Mouse (Mus musculus) myocyte (in vitro differentiated cells): ENCODE data around the gene Dgkg. TPM values are rescaled to one million over a fixed set of nuclear protein-coding genes. Genes with fewer than 3 reads are reported as not detected.

Experiments used
- H3K27me3 ChIP-seq: one replicate; pipeline ENCODE4 v1.6.1; 2011; ENCODE audit not compliant: control insufficient read depth, insufficient read depth, insufficient read length
- H3K36me3 ChIP-seq: one replicate; pipeline ENCODE4 v1.6.1; 2011; ENCODE audit not compliant: control insufficient read depth, insufficient read depth
- H3K4me2 ChIP-seq: one replicate; pipeline ENCODE4 v1.6.1; 2011; ENCODE audit warnings: low read depth, control low read depth
- H3K4me3 ChIP-seq: one replicate; pipeline ENCODE4 v1.5.1; 2011; ENCODE audit warnings: mild to moderate bottlenecking, control low read depth, moderate library complexity
- H3K79me2 ChIP-seq: one replicate; pipeline ENCODE4 v1.6.1; 2011; ENCODE audit not compliant: control insufficient read depth, insufficient read depth
- H3ac ChIP-seq: one replicate; pipeline ENCODE4 v1.6.1; 2011; ENCODE audit not compliant: control insufficient read depth, insufficient read length
- CEBPB ChIP-seq: IDR thresholded peaks from 2 replicates; pipeline ENCODE4 v1.6.1; 2011; ENCODE audit warnings: mild to moderate bottlenecking, moderate library complexity; ENCODE audit not compliant: poor library complexity, insufficient read depth, severe bottlenecking
- E2F4 ChIP-seq: IDR thresholded peaks from one replicate; pipeline ENCODE4 v1.6.1; 2011; ENCODE audit warnings: mild to moderate bottlenecking, control low read depth, moderate library complexity; ENCODE audit not compliant: insufficient read depth
- MAX ChIP-seq: IDR thresholded peaks from one replicate; pipeline ENCODE4 v1.6.1; 2011; ENCODE audit warnings: low read depth, mild to moderate bottlenecking, control low read depth
- MYOD1 ChIP-seq, 3 experiments: IDR thresholded peaks; one replicate each; pipeline ENCODE4 v1.6.1; 2011; ENCODE audit warnings: control low read depth in 2 of 3, low read depth in 2 of 3, mild to moderate bottlenecking in 2 of 3, moderate library complexity in 1 of 3; ENCODE audit not compliant: insufficient read length in 2 of 3, control insufficient read depth in 1 of 3
- MYOG ChIP-seq, 3 experiments: IDR thresholded peaks; one replicate each; pipeline ENCODE4 v1.6.1; 2011; ENCODE audit warnings: control low read depth in 2 of 3, low read depth in 2 of 3, mild to moderate bottlenecking in 2 of 3; ENCODE audit not compliant: insufficient read length in 2 of 3, control insufficient read depth in 1 of 3, insufficient read depth in 1 of 3
- POLR2A ChIP-seq: IDR thresholded peaks from one replicate; pipeline ENCODE4 v1.6.1; 2011; ENCODE audit warnings: low read depth, mild to moderate bottlenecking, control low read depth, moderate library complexity; ENCODE audit not compliant: insufficient read length
- POLR2AphosphoS2 ChIP-seq: IDR thresholded peaks from one replicate; pipeline ENCODE4 v1.6.1; 2011; ENCODE audit warnings: low read depth, control low read depth; ENCODE audit not compliant: insufficient read length
- REST ChIP-seq: IDR thresholded peaks from one replicate; pipeline ENCODE4 v1.6.1; 2011; ENCODE audit warnings: mild to moderate bottlenecking, control low read depth, moderate library complexity; ENCODE audit not compliant: insufficient read depth, insufficient read length
- SRF ChIP-seq: IDR thresholded peaks from one replicate; pipeline ENCODE4 v1.6.1; 2011; ENCODE audit warnings: low read depth; ENCODE audit not compliant: control insufficient read depth, insufficient read length
- TCF12 ChIP-seq: IDR thresholded peaks from one replicate; pipeline ENCODE4 v1.6.1; 2011; ENCODE audit warnings: mild to moderate bottlenecking, control low read depth; ENCODE audit not compliant: poor library complexity, insufficient read depth, severe bottlenecking
- TCF3 ChIP-seq: IDR thresholded peaks from one replicate; pipeline ENCODE4 v1.6.1; 2011; ENCODE audit warnings: low read depth, control low read depth; ENCODE audit not compliant: insufficient read length
- USF1 ChIP-seq: IDR thresholded peaks from one replicate; pipeline ENCODE4 v1.6.1; 2011; ENCODE audit warnings: low read depth, mild to moderate bottlenecking, control low read depth, moderate library complexity
- polyA plus RNA-seq: library from polyadenylated mRNA; unstranded; fragments of >200 nt; fragmentation: generic; extraction: Trizol; gene quantifications from one replicate; pipeline ENCODE4 v1.2.1, GENCODE M21; 2012; ENCODE audit warnings: missing spikeins

Dgkg gene
- polyA plus RNA-seq, 1 experiment: 0.01 TPM

DNA sequence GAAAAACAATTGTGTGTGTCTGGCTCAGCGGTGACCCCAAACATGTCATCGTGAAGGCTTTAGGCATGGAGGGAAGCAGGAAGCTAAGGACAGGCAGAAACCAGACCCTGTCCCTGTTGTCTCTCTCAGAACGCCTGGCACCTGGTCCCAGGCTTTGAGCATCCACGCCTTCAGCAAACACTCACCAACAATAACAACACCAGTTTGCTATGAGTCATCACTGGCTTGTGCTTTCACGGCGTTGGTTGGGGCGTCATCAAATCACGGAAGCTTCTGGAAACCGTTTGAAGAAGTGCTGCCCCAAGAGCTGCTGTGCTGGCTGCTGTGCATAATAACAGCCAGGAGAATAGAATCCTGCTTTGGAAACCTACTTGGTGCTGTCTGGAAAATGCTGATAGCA lies 54.6 kb downstream of the Dgkg start:
- Histone ChIP-seq H3K79me2 (no peaks in the 10 kb centered on the region), H3K4me2 (no peak overlapping the region), H3K4me3 (no peak overlapping the region), H3K36me3 (no peaks in the 10 kb centered on the region), H3K27me3 (no peaks in the 10 kb centered on the region), H3ac (no peak overlapping the region)
- TF ChIP-seq POLR2AphosphoS2 (no peak), TCF3 (no peak), MYOG (IDR thresholded peaks at IDR 0.05; ENCODE audit: control insufficient read depth in 1 of 3, insufficient read depth in 1 of 3, insufficient read length in 2 of 3, low read depth in 2 of 3) (no peak), E2F4 (no peak), CEBPB (no peak), TCF12 (no peak), POLR2A (no peak), USF1 (no peak), SRF (no peak), MAX (no peak), MYOD1 (IDR thresholded peaks at IDR 0.05; ENCODE audit: control insufficient read depth in 1 of 3, insufficient read length in 2 of 3, low read depth in 2 of 3) (no peak), REST (no peak)

DNA sequence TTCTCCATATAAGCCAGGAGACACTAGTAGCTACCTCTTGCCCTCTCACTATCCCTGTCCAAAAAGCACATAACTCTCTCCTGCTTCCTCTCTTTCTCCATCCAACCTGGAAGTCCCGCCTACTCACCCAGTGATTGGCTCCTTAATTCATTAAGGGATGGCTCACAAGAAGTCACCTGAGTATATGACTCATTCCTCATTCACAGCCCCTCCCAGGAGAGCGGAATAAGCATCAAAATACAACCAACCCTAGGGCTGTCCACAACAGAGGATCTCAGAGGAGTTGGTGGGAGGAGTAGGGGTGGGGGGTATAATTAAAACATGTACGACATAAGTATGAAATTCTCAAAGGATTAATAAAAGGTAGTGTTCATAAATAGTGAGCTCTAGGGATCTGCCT lies 55.3 kb downstream of the Dgkg start:
- no peaks in the 10 kb centered on the region for H3K27me3 ChIP-seq
- H3K4me2 ChIP-seq: no peak overlapping the region
- no peaks in the 10 kb centered on the region for H3K36me3 ChIP-seq
- no peaks in the 10 kb centered on the region for H3K79me2 ChIP-seq
- H3ac ChIP-seq: no peak overlapping the region
- no peak overlapping the region for H3K4me3 ChIP-seq
- TF ChIP-seq E2F4: no peak
- TF ChIP-seq MAX: no peak
- no peak for TF ChIP-seq CEBPB
- no peak for TF ChIP-seq USF1
- no peak for TF ChIP-seq MYOG (IDR thresholded peaks at IDR 0.05; ENCODE audit: control insufficient read depth in 1 of 3, insufficient read depth in 1 of 3, insufficient read length in 2 of 3, low read depth in 2 of 3)
- TF ChIP-seq SRF: no peak
- TF ChIP-seq TCF12: no peak
- no peak for TF ChIP-seq POLR2A
- no peak for TF ChIP-seq TCF3
- no peak for TF ChIP-seq MYOD1 (IDR thresholded peaks at IDR 0.05; ENCODE audit: control insufficient read depth in 1 of 3, insufficient read length in 2 of 3, low read depth in 2 of 3)
- TF ChIP-seq POLR2AphosphoS2: no peak
- no peak for TF ChIP-seq REST

DNA sequence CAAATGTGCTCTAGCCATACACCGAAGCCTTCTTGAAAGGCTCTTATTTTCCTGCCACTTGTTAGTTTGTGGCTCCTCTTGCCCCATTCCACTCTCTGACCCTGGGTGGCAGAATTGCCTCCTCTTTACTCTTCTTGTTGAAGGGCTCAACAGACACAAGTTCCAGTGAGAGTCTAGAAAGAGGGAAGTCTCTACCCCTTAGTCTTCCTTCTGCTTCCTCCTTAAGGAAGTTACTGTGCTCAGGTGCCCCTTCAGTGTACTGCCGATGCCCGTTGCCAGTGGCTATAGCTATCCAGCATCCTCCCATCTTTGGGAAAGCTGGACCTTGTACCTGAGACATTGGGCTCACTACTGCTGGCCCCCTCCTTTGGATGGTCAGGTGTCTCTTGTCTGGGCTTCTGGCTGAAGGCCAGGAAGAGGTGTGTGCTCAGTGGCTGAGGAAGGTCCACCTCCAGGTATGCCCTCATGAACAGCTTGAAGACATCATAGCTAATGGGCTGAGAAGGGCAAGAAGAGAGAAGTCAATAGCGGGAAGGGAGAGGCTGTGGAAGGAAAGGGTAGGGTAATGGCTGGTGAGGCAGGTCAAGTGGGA lies 56.8 kb downstream of the Dgkg start:
- TF ChIP-seq E2F4 (no peak), MYOD1 (IDR thresholded peaks at IDR 0.05; ENCODE audit: control insufficient read depth in 1 of 3, insufficient read length in 2 of 3, low read depth in 2 of 3) (no peak), TCF12 (no peak), REST (no peak)
- Histone ChIP-seq H3K27me3 (no peaks in the 10 kb centered on the region), H3K79me2 (no peaks in the 10 kb centered on the region), H3K4me3 (no peak overlapping the region), H3K36me3 (no peaks in the 10 kb centered on the region), H3K4me2 (no peak overlapping the region), H3ac (no peak overlapping the region)

DNA sequence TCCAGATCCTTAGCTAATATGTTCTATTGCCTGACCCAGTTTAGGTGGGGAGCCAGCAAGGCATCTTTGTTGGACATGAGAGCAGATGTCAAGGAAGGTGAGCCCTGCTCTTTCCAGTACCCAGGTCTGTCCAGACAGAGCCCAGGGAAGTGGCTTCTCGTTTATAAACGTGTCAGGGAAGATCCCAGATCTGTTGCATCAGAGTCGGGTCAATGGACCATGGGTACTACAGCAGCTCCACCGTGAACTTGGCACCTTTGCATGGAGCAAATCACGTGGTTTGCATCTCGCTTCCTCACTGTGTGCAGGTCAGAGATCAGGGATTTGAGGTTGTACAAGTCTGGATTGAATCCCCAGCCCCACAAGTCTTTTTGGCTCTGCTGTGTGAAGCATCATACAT lies 58.3 kb downstream of the Dgkg start:
- Histone ChIP-seq H3K27me3 (no peaks in the 10 kb centered on the region), H3K4me3 (no peak overlapping the region), H3K79me2 (no peaks in the 10 kb centered on the region), H3ac (no peak overlapping the region), H3K36me3 (no peaks in the 10 kb centered on the region), H3K4me2 (no peak overlapping the region)
- no peak for TF ChIP-seq SRF
- TF ChIP-seq TCF12: no peak
- TF ChIP-seq CEBPB: no peak
- no peak for TF ChIP-seq REST
- TF ChIP-seq POLR2AphosphoS2: no peak
- TF ChIP-seq MYOD1 (IDR thresholded peaks at IDR 0.05; ENCODE audit: control insufficient read depth in 1 of 3, insufficient read length in 2 of 3, low read depth in 2 of 3): no peak
- TF ChIP-seq E2F4: no peak
- TF ChIP-seq USF1: no peak
- TF ChIP-seq POLR2A: no peak

DNA sequence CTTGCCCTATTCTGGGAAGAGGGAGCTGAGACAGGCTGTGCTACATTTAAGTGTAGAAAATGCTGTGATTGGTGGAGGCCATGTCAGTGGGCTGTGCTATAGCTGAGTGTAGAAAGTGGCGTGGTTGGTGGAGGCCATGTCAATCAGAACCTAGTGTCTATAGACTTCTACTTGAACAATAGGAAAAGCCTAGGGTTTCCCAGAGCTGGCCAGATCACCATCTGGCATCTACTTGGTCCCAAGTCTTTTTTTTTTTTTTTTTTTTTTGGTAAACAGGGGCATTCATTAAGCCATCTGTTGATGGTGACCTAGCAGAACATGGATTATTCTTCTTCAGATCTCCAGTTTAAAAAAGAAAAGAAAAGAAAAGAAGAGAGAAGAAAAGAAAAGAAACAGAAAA lies 60.6 kb downstream of the Dgkg start:
- Histone ChIP-seq H3K4me2 (no peak overlapping the region), H3K36me3 (no peaks in the 10 kb centered on the region), H3ac (no peak overlapping the region), H3K27me3 (no peaks in the 10 kb centered on the region), H3K79me2 (no peaks in the 10 kb centered on the region), H3K4me3 (no peak overlapping the region)
- TF ChIP-seq SRF: no peak
